Mouse (Mus musculus) midbrain, embryonic 11.5 days (tissue): ENCODE data around the gene Etv1. TPM values are rescaled to one million over a fixed set of nuclear protein-coding genes. Genes with fewer than 3 reads are reported as not detected.

Experiments
- ATAC-seq: fragments of 200-750 bp; cut with Nextera tagmentation; 2 replicates; pipeline ENCODE4 v1.8.0; 2017; ENCODE audit warnings: moderate TSS enrichment, moderate library complexity; ENCODE audit not compliant: low FRiP score
- DNase-seq: peaks from one replicate; pipeline ENCODE4 v3.0.0; 2015; ENCODE audit warnings: low spot score; ENCODE audit errors: missing footprints
- H3K27ac ChIP-seq: fragments of 300-500 bp; sonication (generic); 2 replicates; pipeline ENCODE4 v1.5.1; 2014; ENCODE audit warnings: low read depth, low read length
- H3K27me3 ChIP-seq: fragments of 300-500 bp; sonication (generic); 2 replicates; pipeline ENCODE4 v1.6.1; 2014; ENCODE audit warnings: mild to moderate bottlenecking, low read length, moderate library complexity, mixed read lengths; ENCODE audit not compliant: control insufficient read depth, insufficient read depth
- H3K36me3 ChIP-seq: fragments of 300-500 bp; sonication (generic); 2 replicates; pipeline ENCODE4 v1.6.1; 2014; ENCODE audit warnings: mild to moderate bottlenecking, low read length, moderate library complexity, mixed read lengths; ENCODE audit not compliant: control insufficient read depth, insufficient read depth
- H3K4me1 ChIP-seq: fragments of 300-500 bp; sonication (generic); 2 replicates; pipeline ENCODE4 v1.6.1; 2014; ENCODE audit warnings: low read length; ENCODE audit not compliant: control insufficient read depth, insufficient read depth
- H3K4me2 ChIP-seq: fragments of 300-500 bp; sonication (generic); 2 replicates; pipeline ENCODE4 v1.6.1; 2014; ENCODE audit warnings: mild to moderate bottlenecking, moderate library complexity
- H3K4me3 ChIP-seq: fragments of 300-500 bp; sonication (generic); 2 replicates; pipeline ENCODE4 v1.5.1; 2014; ENCODE audit warnings: low read depth, low read length
- H3K9ac ChIP-seq: fragments of 300-500 bp; sonication (generic); 2 replicates; pipeline ENCODE4 v1.6.1; 2014; ENCODE audit warnings: low read length
- H3K9me3 ChIP-seq: fragments of 300-500 bp; sonication (generic); 2 replicates; pipeline ENCODE4 v1.6.1; 2016; ENCODE audit warnings: low read length; ENCODE audit not compliant: control insufficient read depth
- WGBS: fragments of 180-500 bp; shearing (Covaris S2); extraction: QIAGEN DNeasy Blood & Tissue Kit; methylation state at CpG from one replicate; pipeline ENCODE4 v1.1.7; 2014; 5-methylcytosine and 5-hydroxymethylcytosine counted together
- polyA plus RNA-seq: library from polyadenylated mRNA; unstranded; fragments of >200 nt; fragmentation: Nextera tagmentation; extraction: Ambion mirVana; gene quantifications from 2 replicates; pipeline ENCODE4 v1.2.1, GENCODE M21; 2014

The Etv1 gene
- polyA plus RNA-seq: 12.7 and 15.1 TPM in 2 replicates

DNA sequence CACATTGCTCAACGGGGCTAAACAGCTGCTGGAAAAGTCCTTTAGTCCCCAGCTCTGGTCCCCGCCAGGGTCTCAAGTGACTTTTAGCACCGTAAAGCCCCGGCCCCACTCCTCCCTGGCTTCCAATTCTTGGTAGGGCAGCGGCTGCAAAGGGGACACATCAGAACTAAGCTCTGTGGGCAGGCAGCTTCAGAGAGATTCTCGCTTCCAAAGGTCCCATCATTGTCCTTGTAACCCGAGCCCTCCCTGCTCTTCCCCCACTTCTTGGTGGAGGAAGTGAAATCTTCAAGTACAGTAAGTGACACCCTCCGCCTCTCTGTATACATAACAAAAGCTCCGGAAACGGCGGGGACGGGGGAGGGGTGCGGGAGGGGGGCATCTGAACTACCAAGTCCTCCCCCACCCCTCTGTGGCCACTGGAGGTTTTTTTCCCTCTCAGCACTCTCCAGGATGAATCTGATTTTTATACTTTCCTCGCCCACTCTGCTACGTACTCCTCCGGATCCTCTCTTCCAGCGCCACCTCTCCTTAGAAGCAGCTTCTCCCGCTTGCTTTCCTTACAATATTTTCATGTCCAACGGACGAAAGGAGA lies at the start of gene Etv1:
TSS of gene Etv1 (plus strand) at position 195 of the 592 bp plus-strand sequence.
- 1% methylated on average over 20 of the region's 20 CpGs for WGBS
- Histone ChIP-seq H3K4me2 (peak within 1 kb of the TSS; percentile 89), H3K27ac (peak within 1 kb of the TSS; percentile 80), H3K4me3 (peak within 1 kb of the TSS; percentile 51), H3K27me3 (no peaks in the 10 kb centered on the region), H3K9me3 (no peaks in the 10 kb centered on the region), H3K36me3 (no peaks in the 10 kb centered on the region), H3K9ac (peak within 1 kb of the TSS; percentile 70), H3K4me1 (peaks cover 2% of the 10 kb centered on the region; the same call in 1 of the 2 replicates)
- peak; percentile 20 for ATAC-seq
- DNase-seq: peak; percentile 96

DNA sequence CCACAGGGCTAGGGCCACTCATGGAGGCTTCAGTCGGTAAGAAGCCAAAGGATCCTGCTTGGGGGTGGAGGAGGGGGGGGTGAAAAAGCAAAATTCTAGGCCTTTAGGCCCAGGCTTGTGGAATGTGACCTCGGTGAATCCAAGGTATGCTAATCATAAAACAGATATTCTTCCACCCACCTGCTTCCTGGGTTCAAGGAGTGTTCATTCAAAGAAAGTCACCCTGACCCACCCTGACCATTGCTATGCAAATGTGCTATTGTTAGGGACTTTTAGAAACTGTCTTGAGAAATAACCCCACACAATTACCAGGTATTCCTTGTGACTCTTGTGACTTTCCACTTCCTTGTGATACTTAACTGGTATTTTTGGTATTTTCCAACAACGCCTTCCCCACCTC lies 49.5 kb upstream of the Etv1 start:
- DNase-seq (no peak), ATAC-seq (no peak)
- Histone ChIP-seq H3K9ac (no peak overlapping the region), H3K4me1 (no peaks in the 10 kb centered on the region), H3K27me3 (no peaks in the 10 kb centered on the region), H3K9me3 (no peaks in the 10 kb centered on the region), H3K36me3 (no peaks in the 10 kb centered on the region), H3K4me3 (no peak overlapping the region), H3K27ac (no peak overlapping the region), H3K4me2 (no peak overlapping the region)
- WGBS: 82% methylated on average over 3 of the region's 3 CpGs

DNA sequence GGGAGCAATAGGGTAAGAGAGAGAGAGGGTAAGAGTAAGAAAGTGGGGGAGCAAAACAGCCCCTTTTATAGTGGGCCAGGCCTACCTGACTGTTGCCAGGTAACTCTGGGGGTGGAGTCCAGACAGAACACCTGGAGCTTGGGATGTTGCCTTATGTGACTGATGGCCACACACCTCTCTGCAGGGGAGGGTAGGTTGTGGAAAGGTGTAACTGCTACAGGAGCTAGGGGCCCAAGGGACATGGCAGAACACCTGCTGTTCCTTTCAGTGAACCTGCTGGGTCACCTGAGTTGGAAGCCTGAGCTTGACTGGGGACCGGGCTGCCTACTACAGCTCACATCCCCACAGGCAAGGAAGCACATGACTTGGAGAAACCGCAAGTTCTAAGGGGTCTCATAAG lies 48.4 kb upstream of the Etv1 start:
- H3K4me3 ChIP-seq: no peak overlapping the region
- H3K9ac ChIP-seq: no peak overlapping the region
- H3K9me3 ChIP-seq: no peaks in the 10 kb centered on the region
- no peak overlapping the region for H3K27ac ChIP-seq
- H3K4me2 ChIP-seq: no peak overlapping the region
- H3K36me3 ChIP-seq: no peaks in the 10 kb centered on the region
- WGBS: 83% methylated on average over 2 of the region's 2 CpGs
- no peak for ATAC-seq
- H3K4me1 ChIP-seq: no peaks in the 10 kb centered on the region
- H3K27me3 ChIP-seq: no peaks in the 10 kb centered on the region
- DNase-seq: no peak

DNA sequence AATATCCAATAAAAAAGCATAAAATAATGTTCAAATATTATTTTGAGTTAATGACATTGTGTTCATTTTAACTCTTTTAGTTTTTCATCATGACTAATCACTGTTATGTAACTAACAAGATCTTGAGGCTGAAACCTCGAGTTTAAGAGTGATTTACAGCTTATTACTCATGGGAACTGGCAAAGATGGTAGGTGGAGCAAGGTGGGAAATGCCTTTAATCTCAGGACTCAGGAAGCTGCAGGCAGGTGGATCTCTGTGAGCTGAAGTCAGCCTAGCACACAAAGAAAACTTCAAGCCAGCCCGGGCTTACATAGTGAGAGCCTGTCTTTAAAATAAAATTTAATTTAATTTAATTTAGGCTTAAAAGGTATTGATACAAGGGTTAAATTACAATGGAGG lies 19.9 kb upstream of the Etv1 start:
- no peak overlapping the region for H3K4me2 ChIP-seq
- H3K36me3 ChIP-seq: no peaks in the 10 kb centered on the region
- ATAC-seq (no peak), DNase-seq (no peak)
- H3K27ac ChIP-seq: no peak overlapping the region
- H3K4me1 ChIP-seq: no peaks in the 10 kb centered on the region
- no peaks in the 10 kb centered on the region for H3K27me3 ChIP-seq
- no peak overlapping the region for H3K4me3 ChIP-seq
- H3K9me3 ChIP-seq: no peaks in the 10 kb centered on the region
- WGBS: 53% methylated on average over 2 of the region's 2 CpGs
- no peak overlapping the region for H3K9ac ChIP-seq

DNA sequence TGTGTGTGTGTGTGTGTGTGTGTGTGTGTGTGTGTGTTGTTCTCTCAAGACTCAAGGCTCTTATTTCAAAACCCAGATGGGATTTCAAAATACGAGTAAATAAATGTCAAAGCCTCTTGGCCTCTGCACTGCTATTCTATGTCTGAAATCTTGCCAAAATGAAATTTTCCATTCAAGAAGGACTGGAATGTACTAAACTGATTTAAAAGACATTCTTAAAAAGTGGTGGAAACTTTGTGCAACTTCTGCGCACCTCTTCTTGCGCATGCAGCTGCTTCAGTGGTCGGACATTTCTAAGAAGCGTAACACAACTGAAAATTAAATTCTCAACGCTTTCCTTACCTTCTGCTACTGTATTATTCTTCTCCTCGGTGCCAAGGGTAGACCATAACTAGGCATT lies 1.9 kb upstream of the Etv1 start:
- H3K27me3 ChIP-seq: no peaks in the 10 kb centered on the region
- no peak overlapping the region for H3K4me2 ChIP-seq
- 82% methylated on average over 7 of the region's 7 CpGs for WGBS

DNA sequence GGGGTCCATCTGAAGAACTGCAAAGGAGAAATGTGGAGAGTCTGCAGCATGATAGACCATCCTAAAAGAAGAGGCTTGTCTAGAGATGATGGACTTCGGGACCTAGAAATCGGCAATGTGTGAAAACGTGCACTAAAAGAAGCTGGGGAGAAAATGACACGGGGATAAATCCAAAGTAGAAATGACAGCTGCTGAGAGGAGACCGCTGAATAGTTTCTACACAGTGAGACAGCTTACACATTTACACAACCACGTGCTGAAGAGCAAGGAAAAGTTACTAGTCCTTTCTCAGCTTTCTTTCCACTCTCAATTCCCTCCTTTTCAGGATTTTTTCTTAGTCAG lies 1.3 kb upstream of the Etv1 start:
- no peak overlapping the region for H3K27ac ChIP-seq
- H3K4me3 ChIP-seq: peak overlapping the region; percentile 51
- no peak for DNase-seq
- H3K36me3 ChIP-seq: no peaks in the 10 kb centered on the region
- WGBS: 7% methylated on average over 6 of the region's 6 CpGs
- H3K9ac ChIP-seq: peak overlapping the region; percentile 24; the same call in 1 of the 2 replicates
- ATAC-seq: no peak
- peak overlapping the region; percentile 89 for H3K4me2 ChIP-seq
- no peaks in the 10 kb centered on the region for H3K27me3 ChIP-seq
- H3K9me3 ChIP-seq: no peaks in the 10 kb centered on the region
- peaks cover 2% of the 10 kb centered on the region; the same call in 1 of the 2 replicates for H3K4me1 ChIP-seq

More for the DNA sequence above, 1.9 kb upstream of the Etv1 start:
- ATAC-seq: no peak
- Histone ChIP-seq H3K9me3 (no peaks in the 10 kb centered on the region), H3K4me1 (peaks cover 2% of the 10 kb centered on the region; the same call in 1 of the 2 replicates), H3K27ac (no peak overlapping the region), H3K36me3 (no peaks in the 10 kb centered on the region), H3K9ac (no peak overlapping the region), H3K4me3 (no peak overlapping the region)
- no peak for DNase-seq

DNA sequence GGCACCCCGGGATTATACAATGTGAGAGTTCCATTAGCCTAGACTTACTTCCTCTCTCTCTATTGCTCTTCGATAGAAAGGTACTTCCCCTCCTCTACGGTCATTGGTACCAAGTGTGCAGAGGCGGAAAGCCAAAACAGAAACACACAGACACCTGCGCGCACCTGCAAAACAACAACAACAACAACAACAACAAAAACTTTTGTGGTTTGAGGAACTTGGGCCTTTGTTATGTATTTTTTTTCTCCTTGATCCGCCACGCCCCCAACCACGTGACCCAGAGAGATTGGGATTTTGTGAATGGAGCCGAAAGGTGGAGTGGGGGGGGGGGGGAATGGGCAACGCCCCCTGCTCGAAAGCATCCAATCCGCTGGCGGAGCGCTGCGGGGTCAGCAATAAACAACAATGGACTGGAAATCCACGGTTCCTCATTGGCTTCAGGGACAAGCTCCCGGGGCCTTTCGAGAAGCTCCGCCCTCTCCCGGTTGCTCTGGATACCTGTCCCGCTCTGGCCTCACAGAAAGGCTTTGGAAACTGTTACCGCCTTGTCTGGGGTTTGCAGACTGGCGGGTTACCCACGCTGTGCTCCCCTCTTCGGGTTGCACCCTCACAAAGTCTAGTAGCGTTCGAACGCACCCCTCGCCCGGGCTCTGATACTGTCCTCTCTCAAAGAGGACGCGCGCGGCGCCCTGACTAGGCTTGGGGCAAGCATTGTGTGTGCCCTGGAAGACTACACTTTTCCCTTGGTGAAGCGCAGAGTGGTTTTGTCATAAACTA lies 693 bp upstream of the Etv1 start:
- under 1% methylated on average over 33 of the region's 37 CpGs for WGBS
- H3K9ac ChIP-seq: peak overlapping the region; percentile 70
- peak; percentile 97 for ATAC-seq
- no peaks in the 10 kb centered on the region for H3K27me3 ChIP-seq
- peak; percentile 98 for DNase-seq
- peak overlapping the region; percentile 89 for H3K4me2 ChIP-seq
- H3K36me3 ChIP-seq: no peaks in the 10 kb centered on the region
- H3K9me3 ChIP-seq: no peaks in the 10 kb centered on the region
- peak overlapping the region; percentile 51 for H3K4me3 ChIP-seq
- H3K27ac ChIP-seq: peak overlapping the region; percentile 80
- peaks cover 2% of the 10 kb centered on the region; the same call in 1 of the 2 replicates for H3K4me1 ChIP-seq

DNA sequence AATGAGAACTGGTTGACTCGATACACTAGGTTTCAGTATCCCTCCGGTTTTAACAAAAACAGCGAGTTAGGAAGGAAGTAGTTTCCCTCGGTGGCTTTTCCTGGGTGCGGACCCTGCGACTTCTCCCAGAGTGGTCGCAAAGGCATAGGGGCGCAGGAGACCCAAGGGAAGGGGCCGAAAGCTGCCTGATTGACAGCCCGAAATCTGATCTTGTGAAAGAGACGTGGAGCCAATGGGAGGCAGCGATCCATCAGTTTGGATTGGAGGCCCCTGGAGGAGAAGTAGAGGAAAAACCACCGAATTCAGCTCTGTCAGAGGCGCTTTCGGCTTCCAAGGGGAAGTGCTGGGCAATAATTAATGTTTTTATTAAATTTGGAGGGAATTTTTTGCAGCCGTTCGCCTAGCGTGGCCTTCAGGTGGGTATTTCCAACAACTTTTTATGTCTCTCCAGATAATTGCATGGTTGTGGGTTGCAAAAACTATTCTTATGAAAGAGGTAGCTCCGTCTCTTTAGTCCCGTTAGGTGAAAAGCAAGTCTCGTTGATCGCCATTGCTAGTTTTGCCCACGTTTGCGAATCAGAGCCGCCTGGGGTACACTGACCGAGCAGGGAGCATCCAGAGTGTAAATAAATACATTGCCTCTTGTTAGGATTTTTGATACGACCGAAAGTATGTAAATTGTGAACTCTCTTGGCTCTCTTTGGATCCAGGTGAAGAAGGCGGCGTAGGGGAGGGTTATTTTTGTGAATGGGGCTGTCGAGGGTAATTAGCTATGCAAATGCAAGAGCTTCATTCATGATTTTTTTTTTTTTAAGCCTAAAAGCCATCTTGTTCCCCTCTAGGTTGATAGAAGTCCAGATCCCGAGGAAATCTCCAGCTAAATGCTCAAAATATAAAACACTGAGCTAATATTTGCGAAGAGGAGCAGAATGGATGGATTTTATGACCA lies 1.1 kb downstream of the Etv1 start:
- H3K4me1 ChIP-seq: peaks cover 2% of the 10 kb centered on the region; the same call in 1 of the 2 replicates
- peak overlapping the region; percentile 7; the same call in 1 of the 2 replicates for H3K27ac ChIP-seq
- ATAC-seq: peak; percentile 71
- peak overlapping the region; percentile 51 for H3K4me3 ChIP-seq
- no peaks in the 10 kb centered on the region for H3K27me3 ChIP-seq
- H3K36me3 ChIP-seq: no peaks in the 10 kb centered on the region
- H3K9me3 ChIP-seq: no peaks in the 10 kb centered on the region
- DNase-seq: peak; percentile 96
- WGBS: under 1% methylated on average over 33 of the region's 33 CpGs
- H3K4me2 ChIP-seq: peak overlapping the region; percentile 89
- peak overlapping the region; percentile 70 for H3K9ac ChIP-seq
